Mouse (Mus musculus) CH12.LX (cell line): Measurements from ENCODE around the gene Itgad.

Experiments
- BHLHE40 ChIP-seq: IDR thresholded peaks from 2 replicates; pipeline ENCODE4 v1.6.1; 2011; ENCODE audit warnings: mild to moderate bottlenecking, low read depth, low read length, improper control_type of control experiment
- E2F4 ChIP-seq: IDR thresholded peaks from 2 replicates; pipeline ENCODE4 v1.6.1; 2011; ENCODE audit warnings: low read depth, low read length, improper control_type of control experiment; ENCODE audit not compliant: insufficient replicate concordance
- GABPA ChIP-seq: IDR thresholded peaks from 2 replicates; pipeline ENCODE4 v1.6.1; 2012; ENCODE audit warnings: low read depth, low read length, improper control_type of control experiment, inconsistent platforms; ENCODE audit not compliant: insufficient replicate concordance
- IRF4 ChIP-seq: IDR thresholded peaks from 2 replicates; pipeline ENCODE4 v1.6.1; 2014; ENCODE audit warnings: low read depth, mild to moderate bottlenecking, inconsistent platforms, low read length, improper control_type of control experiment
- JUN ChIP-seq: IDR thresholded peaks from 2 replicates; pipeline ENCODE4 v1.6.1; 2011; ENCODE audit warnings: low read depth, mild to moderate bottlenecking, low read length, improper control_type of control experiment, moderate library complexity; ENCODE audit not compliant: insufficient read depth
- JUND ChIP-seq: conservative IDR thresholded peaks from 2 replicates; pipeline ENCODE4 v1.6.1; 2011; ENCODE audit warnings: low read depth, low read length, improper control_type of control experiment
- KAT2A ChIP-seq: IDR thresholded peaks from 2 replicates; pipeline ENCODE4 v1.6.1; 2012; ENCODE audit warnings: low read length, improper control_type of control experiment, inconsistent platforms; ENCODE audit not compliant: insufficient replicate concordance
- MAX ChIP-seq: IDR thresholded peaks from 2 replicates; pipeline ENCODE4 v1.6.1; 2011; ENCODE audit warnings: low read length, improper control_type of control experiment
- POLR2A ChIP-seq: IDR thresholded peaks from 2 replicates; pipeline ENCODE4 v1.6.1; 2011; ENCODE audit warnings: low read depth, mild to moderate bottlenecking, improper control_type of control experiment, low read length
- TBP ChIP-seq: conservative IDR thresholded peaks from 2 replicates; pipeline ENCODE4 v1.6.1; 2011; ENCODE audit warnings: low read depth, low read length, improper control_type of control experiment
- USF2 ChIP-seq: conservative IDR thresholded peaks from 2 replicates; pipeline ENCODE4 v1.6.1; 2011; ENCODE audit warnings: low read depth, low read length, improper control_type of control experiment
- ZC3H11A ChIP-seq: IDR thresholded peaks from 2 replicates; pipeline ENCODE4 v1.6.1; 2012; ENCODE audit warnings: low read depth, mild to moderate bottlenecking, inconsistent platforms, low read length, improper control_type of control experiment
- ZNF384 ChIP-seq: IDR thresholded peaks from 2 replicates; pipeline ENCODE4 v1.6.1; 2012; ENCODE audit warnings: low read depth, low read length, improper control_type of control experiment, inconsistent platforms

DNA sequence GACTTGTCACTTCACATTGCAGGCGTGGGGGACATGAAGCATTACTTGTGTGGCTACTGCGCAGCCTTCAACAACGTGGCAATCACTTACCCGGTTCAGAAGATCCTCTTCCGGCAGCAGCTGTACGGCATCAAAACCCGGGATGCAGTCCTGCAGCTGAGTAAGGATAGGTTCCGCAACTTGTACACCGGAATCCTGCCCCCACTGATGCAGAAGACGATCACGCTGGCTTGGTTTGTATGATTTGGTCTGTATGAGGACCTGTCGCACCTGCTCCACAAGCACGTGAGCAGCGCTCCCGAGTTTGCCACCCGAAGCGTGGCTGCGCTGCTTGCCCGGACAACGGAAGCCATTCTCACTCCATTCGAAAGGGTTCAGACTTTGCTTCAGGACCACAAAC lies at the start of gene Itgad:
- TF ChIP-seq USF2, result no peak
- no peak for TF ChIP-seq BHLHE40
- TF ChIP-seq IRF4, result no peak
- no peak for TF ChIP-seq JUN
- TF ChIP-seq POLR2A, result no peak
- no peak for TF ChIP-seq KAT2A
- no peak for TF ChIP-seq JUND
- TF ChIP-seq MAX, result no peak
- TF ChIP-seq ZC3H11A, result no peak
- TF ChIP-seq E2F4, result no peak
- no peak for TF ChIP-seq ZNF384
- no peak for TF ChIP-seq TBP
- no peak for TF ChIP-seq GABPA
